ENCODE assay signal across 20 mouse cellular contexts in the genomic region with DNA sequence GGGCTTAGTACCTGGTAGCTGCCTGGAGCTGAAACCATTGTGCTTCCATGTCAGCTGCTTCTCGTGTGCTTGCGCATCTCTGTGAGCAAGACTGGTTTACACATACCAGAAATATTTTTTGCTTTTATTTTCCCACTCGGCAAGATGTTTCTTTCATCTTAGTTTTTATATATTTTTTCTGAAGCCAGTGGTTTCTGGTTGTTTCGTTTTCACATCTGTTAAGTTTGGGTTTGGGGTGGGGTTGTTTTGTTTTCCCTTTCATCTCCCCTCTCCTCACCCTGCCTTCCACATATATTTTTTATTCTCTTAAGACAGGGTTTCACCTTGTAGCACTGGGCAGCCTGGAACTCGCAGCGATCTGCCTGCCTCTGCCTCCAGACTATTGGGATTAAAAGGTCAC.
"Had no signal": no experiment of that assay in that cellular context is flagged by ENCODE, and none has a peak within 500 bp of the region (broad histone marks: within the 10 kb centered on the region; RNA-seq: fewer than 3 reads in every experiment).

No protein-coding gene starts in this region.

- H3K9ac ChIP-seq: limb, embryonic 13.5 days; neural tube, embryonic 12.5 days; neural tube, embryonic 15.5 days had no signal

- H3K27ac ChIP-seq: kidney, postnatal 0 days; left cerebral cortex, adult 2 months; limb, embryonic 10.5 days; limb, embryonic 13.5 days; neural tube, embryonic 12.5 days; neural tube, embryonic 15.5 days; stomach, postnatal 0 days had no signal

- DNase-seq: kidney, adult 18-20 months; kidney, postnatal 25 days; layer of hippocampus, postnatal 36 days; liver; lung, adult 2 months; lung, postnatal 14 days; lung, postnatal 4 days; midbrain, embryonic 14.5 days; right cerebral cortex, adult 18-20 months; right cerebral cortex, postnatal 14 days; right cerebral cortex, postnatal 4 days; thymus, postnatal 36 days had no signal

- H3K27me3 ChIP-seq: limb, embryonic 13.5 days; neural tube, embryonic 12.5 days; neural tube, embryonic 15.5 days had no signal

- H3K4me2 ChIP-seq: limb, embryonic 13.5 days; midbrain, embryonic 11.5 days; neural tube, embryonic 12.5 days; neural tube, embryonic 15.5 days had no signal

- H3K4me3 ChIP-seq: left cerebral cortex, adult 2 months; limb, embryonic 10.5 days; limb, embryonic 13.5 days; neural tube, embryonic 12.5 days; neural tube, embryonic 15.5 days had no signal

- H3K9me3 ChIP-seq: limb, embryonic 10.5 days; neural tube, embryonic 12.5 days; neural tube, embryonic 15.5 days had no signal

- H3K4me1 ChIP-seq: neural tube, embryonic 12.5 days; neural tube, embryonic 15.5 days had no signal

- H3K36me3 ChIP-seq: limb, embryonic 10.5 days; limb, embryonic 13.5 days; neural tube, embryonic 12.5 days; neural tube, embryonic 15.5 days had no signal
